Mouse (Mus musculus) heart, adult 18-20 months (tissue): ENCODE results near the gene Dhx30. TPM values are rescaled to one million over a fixed set of nuclear protein-coding genes. Genes with fewer than 3 reads are reported as not detected.

Experiments
- DNase-seq, 2 experiments: peaks; one replicate each; pipeline ENCODE4 v3.0.0; 2021 to 2022; ENCODE audit warnings: mixed read lengths in 1 of 2
- total RNA-seq, 2 experiments: library from RNA; stranded (reverse); gene quantifications; 2 replicates each; pipeline ENCODE4 v1.2.3; 2021

Dhx30 gene
- total RNA-seq, 2 experiments from 2014 or later: 54.4 to 56.4 TPM

- no peak for DNase-seq
Observed at GRCm38 (mm10) chr9:110045763-110046377, 71.8 kb downstream of the Dhx30 start.

GRCm38 (mm10) chr9:110044373-110044772 lies 73.3 kb downstream of the Dhx30 start:
- no peak for DNase-seq

- DNase-seq: no peak
Observed at GRCm38 (mm10) chr9:110038485-110038884, 79.1 kb downstream of the Dhx30 start.

GRCm38 (mm10) chr9:110037895-110038294 lies 79.7 kb downstream of the Dhx30 start:
- DNase-seq: peak in 1 of 2 experiments; percentile 37

- no peak for DNase-seq
Observed at GRCm38 (mm10) chr9:110035091-110035490, 82.5 kb downstream of the Dhx30 start.

Other genes starting within 250 kb of the Dhx30 start
- 1 to 10 TPM; 4.7 to 5.3 TPM for gene Cdc25a, start 242.3 kb downstream of the Dhx30 start, total RNA-seq
- 100 to 1,000 TPM; 314 to 326 TPM for gene Map4, start 186.4 kb downstream of the Dhx30 start, total RNA-seq
- 10 to 100 TPM; 22.9 to 25.5 TPM for gene Smarcc1, start 122 bp downstream of the Dhx30 start, total RNA-seq
- gene Cspg5, start 126.0 kb upstream of the Dhx30 start, total RNA-seq: under 1 TPM in 1 of 2 experiments, not detected in 1; 0.39 TPM
- gene Elp6, start 187.3 kb upstream of the Dhx30 start, total RNA-seq: 1 to 10 TPM; 1.8 to 2.7 TPM
- gene Scap, start 215.5 kb upstream of the Dhx30 start, total RNA-seq: 10 to 100 TPM; 23.8 to 31.3 TPM